Mouse (Mus musculus) layer of hippocampus, adult 9-11 months (tissue): ENCODE results near the gene Cmah.
A peak's percentile ranks its signal among the peaks of the same experiment; 100 is the strongest.

ENCODE experiments used
- DNase-seq: peaks from one replicate; pipeline ENCODE4 v3.0.0; 2022

The Cmah gene

GRCm38 (mm10) chr13:24418814-24419213 lies 91.6 kb downstream of the Cmah start:
- DNase-seq = no peak

- no peak for DNase-seq
Measured at GRCm38 (mm10) chr13:24419560-24420250, 92.5 kb downstream of the Cmah start.

GRCm38 (mm10) chr13:24421987-24422386 lies 94.8 kb downstream of the Cmah start:
- no peak for DNase-seq

DNA sequence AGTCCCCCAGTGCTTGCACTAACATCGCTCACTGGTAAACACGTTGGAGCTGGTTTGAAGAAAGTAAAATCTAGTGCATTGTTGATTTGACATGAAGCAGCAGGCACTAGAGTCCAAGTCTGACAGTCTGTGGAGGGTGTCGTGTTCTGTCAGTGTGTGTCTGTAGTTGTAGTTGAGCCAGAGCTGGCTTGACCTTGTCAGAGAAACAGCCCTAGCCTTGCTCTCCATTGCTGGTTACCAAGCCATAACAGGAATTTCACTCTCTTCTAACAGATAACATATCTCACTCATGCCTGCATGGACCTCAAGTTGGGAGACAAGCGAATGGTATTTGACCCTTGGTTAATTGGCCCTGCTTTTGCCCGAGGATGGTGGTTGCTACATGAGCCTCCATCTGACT lies 103.0 kb downstream of the Cmah start:
- DNase-seq = no peak

GRCm38 (mm10) chr13:24431593-24431992 lies 104.4 kb downstream of the Cmah start:
- no peak for DNase-seq

DNA sequence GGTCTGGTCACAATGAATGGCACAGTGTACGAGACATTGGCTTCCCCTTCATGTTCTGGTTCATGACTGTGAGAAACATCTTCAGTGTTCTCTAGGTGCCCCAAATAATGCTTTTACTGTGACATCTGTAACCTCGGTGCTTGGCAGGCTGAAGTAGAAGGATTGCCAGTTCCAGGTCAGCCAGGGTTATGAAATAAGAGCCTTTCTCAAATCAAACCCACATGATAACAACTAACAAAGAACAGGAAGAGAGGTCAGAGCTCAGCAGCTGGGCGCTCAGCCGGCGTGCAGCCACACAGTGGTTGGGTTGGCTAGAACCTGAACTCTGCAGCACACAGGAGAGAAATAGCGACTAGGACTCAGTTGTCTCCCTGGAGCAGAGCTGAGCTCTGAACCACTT lies 115.1 kb downstream of the Cmah start:
- DNase-seq = no peak

GRCm38 (mm10) chr13:24443763-24444347 lies 116.7 kb downstream of the Cmah start:
- no peak for DNase-seq

DNA sequence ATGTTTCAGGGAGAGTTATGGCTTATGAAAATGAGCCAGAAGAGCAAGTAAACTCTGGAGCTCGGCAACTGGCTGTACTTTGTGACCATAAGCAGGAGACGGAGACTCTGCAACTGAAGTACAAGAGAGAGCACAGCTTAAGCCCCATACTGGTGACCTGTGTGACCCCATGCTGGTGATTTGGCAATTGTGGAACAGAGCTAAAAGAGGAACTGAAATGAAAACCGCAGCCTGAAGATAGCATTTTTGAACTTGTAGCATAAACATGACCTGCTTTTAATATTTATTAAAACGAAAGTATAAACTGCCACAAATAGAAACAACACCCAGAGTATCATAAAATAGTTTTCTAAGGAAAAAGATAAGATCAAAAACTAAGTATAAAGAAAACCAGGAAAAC lies 117.5 kb downstream of the Cmah start:
- no peak for DNase-seq

DNA sequence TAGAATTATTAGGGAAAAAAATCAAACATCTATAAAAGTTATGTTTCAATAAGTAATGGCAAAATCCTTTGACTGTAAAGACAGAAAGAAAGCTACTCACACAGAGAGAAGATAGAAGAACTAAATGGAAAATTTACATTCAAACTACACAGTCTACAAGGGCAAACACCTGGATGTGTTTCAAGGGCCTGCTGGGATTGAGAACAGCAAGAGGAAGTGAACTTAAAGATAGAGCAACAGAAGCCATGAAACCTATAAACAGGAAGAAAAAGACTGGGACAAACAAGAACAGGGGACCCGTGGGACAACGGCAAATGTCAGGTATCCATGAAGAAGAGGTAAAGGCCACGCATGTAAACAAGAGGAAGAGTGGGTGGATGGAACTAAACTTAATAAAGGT lies 118.0 kb downstream of the Cmah start:
- no peak for DNase-seq

DNA sequence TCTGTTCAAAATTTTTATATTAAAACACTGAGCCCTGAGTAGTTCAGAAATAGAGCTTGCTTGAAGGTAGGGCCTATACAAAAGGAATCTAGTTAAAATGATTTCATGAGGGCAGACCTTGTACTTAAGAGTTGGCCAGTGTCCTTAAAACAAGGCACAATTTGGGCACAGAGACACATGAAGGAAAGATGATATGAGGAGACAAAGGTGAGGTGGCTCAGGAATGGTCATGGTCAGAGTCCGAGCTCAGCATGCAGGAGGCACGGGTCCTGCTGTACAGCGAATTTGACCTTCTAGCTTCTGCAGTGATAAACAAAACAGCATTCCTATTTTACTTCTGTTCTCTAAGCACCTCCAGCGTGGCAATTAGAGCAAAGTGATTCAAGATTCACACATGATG lies 118.9 kb downstream of the Cmah start:
- no peak for DNase-seq

DNA sequence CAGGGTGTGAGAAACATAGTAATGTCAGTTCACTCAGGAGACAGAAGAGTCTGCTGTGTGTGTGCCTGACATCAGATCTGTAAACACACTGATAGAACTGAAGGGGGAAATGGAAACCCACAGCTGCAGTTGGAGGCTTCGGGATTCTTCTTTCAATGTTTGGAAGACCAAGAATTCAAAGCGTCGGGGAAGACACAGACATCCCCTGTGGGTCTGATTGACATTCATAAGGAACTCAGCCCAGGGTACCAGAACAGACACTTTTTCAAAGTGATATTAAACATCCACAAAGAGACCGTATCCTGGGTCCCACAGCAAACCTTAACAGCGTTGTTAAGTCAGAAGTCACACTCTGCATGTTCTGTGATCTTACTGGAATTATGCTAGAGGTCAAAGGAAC lies 119.8 kb downstream of the Cmah start:
- DNase-seq = no peak

GRCm38 (mm10) chr13:24448578-24448977 lies 121.4 kb downstream of the Cmah start:
- no peak for DNase-seq

GRCm38 (mm10) chr13:24451455-24451854 lies 124.3 kb downstream of the Cmah start:
- DNase-seq = no peak

DNA sequence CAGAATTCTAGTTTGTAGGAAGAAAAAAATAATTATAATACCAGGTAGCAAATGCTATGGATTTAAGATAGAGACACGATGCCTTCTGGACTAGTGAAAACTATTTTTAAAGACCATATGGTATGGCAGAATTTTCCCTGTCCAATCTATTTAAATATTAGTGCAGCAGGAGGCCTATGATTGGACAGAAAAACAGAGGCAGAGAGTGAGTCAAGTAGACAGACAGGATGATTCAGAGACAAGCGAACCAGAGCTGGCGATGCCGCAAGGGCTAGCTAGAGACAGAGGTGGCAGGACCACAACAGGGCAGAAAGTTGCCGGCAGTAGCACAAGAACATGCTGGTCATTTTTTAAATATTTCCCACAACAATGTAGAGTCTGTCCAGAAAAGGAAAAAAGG lies 126.5 kb downstream of the Cmah start:
- DNase-seq = no peak

- no peak for DNase-seq
Measured at GRCm38 (mm10) chr13:24456385-24456784, 129.2 kb downstream of the Cmah start.

GRCm38 (mm10) chr13:24460517-24460916 lies 133.3 kb downstream of the Cmah start:
- DNase-seq = no peak

GRCm38 (mm10) chr13:24463767-24464166 lies 136.6 kb downstream of the Cmah start:
- DNase-seq = no peak

GRCm38 (mm10) chr13:24466027-24466426 lies 138.8 kb downstream of the Cmah start:
- DNase-seq = no peak

GRCm38 (mm10) chr13:24467806-24468205 lies 140.6 kb downstream of the Cmah start:
- no peak for DNase-seq

DNA sequence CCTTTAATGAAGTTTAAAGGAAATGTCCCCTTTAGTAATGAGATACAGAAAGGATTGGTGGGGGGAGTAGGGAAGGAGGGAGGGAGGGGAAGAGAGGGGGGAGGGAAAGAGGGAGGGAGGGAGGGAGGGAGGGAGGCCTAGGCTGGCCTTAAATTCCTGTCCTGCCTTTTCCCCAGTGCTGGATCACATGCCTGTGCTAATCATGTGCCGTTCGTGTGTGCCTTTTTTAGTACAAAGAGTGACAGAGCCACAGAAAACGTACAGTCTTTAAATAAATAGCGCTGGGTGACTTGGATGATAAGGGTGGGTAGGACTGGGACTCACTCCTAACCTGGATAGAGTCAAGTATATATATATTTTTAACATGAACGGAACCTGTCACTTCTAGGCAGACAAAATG lies 150.4 kb downstream of the Cmah start:
- DNase-seq = no peak

DNA sequence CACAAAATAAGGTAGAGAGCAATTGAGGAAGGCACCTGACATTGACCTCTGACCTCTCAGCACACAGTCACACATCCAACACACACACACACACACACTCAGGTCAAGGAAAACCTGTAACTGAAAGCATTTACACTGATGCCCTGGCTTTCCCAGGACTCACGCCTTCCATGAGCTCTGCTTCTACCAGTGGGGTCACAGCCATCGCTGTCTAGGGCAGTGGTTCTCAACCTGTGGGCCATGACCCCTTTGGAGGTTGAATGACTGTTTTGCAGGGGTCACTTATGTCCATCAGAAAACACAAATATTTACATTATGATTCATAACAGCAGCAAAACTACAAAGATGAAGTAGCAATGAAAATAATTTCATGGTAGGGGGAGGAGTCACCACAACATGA lies 152.3 kb downstream of the Cmah start:
- DNase-seq = no peak

DNA sequence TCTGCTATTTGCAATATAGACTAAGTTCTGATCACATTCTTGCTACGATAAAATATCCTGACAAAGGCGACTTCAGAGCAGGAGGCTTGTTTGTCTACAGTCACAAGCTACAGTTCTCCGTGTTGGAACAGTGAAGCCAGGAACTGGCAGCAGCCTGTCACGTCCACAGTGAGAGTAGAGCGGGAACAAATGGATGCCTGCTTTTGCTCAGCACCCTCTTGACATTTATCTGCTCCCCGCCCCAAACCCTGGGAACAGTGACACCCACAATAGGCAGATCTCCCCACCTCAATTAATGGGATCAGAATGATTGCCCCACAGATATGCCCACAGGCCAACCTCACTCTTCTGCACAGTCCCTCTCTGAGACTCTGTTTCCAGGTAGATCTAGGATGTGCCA lies 153.6 kb downstream of the Cmah start:
- DNase-seq = no peak

- DNase-seq = peak; percentile 42
Measured at GRCm38 (mm10) chr13:24481615-24482295, 154.6 kb downstream of the Cmah start.

DNA sequence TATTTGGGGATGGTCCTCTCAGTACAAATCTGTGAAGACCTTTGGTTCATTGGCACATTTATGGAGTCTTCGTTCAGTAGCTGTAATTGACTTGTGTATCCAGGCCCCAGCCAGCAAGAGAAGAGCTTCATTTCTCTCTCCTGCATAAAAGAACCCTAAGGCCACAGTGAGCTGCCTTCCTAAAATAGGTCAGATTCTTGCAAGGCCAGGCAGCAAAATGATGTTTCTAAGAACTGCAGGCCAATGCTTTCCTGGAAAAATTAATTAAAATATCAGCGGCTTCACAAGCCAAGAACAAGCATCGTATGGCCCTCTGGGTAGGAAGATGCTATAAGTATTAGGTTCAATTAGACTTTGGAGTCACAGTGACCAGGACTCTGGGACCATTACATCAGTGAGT lies 156.5 kb downstream of the Cmah start:
- DNase-seq = no peak

DNA sequence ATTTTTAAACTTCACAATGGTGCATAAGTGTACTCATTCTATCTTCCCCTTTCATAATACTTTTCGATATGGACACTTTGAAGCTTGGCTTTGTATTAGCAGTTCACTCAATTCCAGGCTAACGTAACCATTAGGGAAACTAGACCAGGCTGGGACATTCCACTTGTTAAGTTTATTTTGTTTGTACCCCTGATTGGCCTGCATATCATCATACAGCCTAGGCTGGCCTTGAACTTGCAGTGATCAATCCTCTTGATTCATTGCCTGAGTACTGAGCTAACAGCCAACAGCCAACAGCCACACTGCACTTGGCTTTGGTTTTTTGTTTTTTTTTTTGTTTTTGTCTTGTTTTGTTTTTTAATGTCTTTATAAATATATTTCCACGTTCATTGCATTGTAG lies 157.6 kb downstream of the Cmah start:
- DNase-seq = no peak
